Mouse (Mus musculus) MEL (cell line): ENCODE results near the gene Slc36a1. TPM values are rescaled to one million over a fixed set of nuclear protein-coding genes. Genes with fewer than 3 reads are reported as not detected.

Experiments used
- DNase-seq: peaks from one replicate; pipeline ENCODE4 v3.0.0; 2011; ENCODE audit warnings: low read depth, low spot score
- H3K27ac ChIP-seq: 2 replicates; pipeline ENCODE4 v1.5.1; 2012; ENCODE audit warnings: low read depth, mild to moderate bottlenecking, control low read depth, low read length, moderate library complexity; ENCODE audit not compliant: control insufficient read depth
- H3K27me3 ChIP-seq, 2 experiments: fragments of 150-350 bp in 1 of 2; sonication (generic) in 1 of 2; 2 replicates each; pipeline ENCODE4 v1.6.1; 2012; ENCODE audit warnings: low read length in 2 of 2, mild to moderate bottlenecking in 2 of 2, improper control_type of control experiment in 1 of 2, moderate library complexity in 1 of 2; ENCODE audit not compliant: insufficient read depth in 2 of 2, control insufficient read depth in 1 of 2
- H3K36me3 ChIP-seq, 2 experiments: 2 replicates each; pipeline ENCODE4 v1.6.1; 2012 to 2014; ENCODE audit warnings: low read length in 2 of 2, improper control_type of control experiment in 1 of 2, inconsistent platforms in 1 of 2, mild to moderate bottlenecking in 1 of 2; ENCODE audit not compliant: insufficient read depth in 2 of 2, control insufficient read depth in 1 of 2
- H3K4me1 ChIP-seq, 2 experiments: fragments of 150-350 bp in 1 of 2; sonication (generic) in 1 of 2; 2 replicates each; pipeline ENCODE4 v1.6.1; 2012; ENCODE audit warnings: low read length in 2 of 2, improper control_type of control experiment in 1 of 2, mild to moderate bottlenecking in 1 of 2; ENCODE audit not compliant: insufficient read depth in 2 of 2, control insufficient read depth in 1 of 2
- H3K4me3 ChIP-seq, 2 experiments: fragments of 150-350 bp in 1 of 2; sonication (generic) in 1 of 2; 2 replicates each; pipeline ENCODE4 v1.5.1; 2012; ENCODE audit warnings: low read depth in 2 of 2, low read length in 2 of 2, mild to moderate bottlenecking in 2 of 2, moderate library complexity in 2 of 2, control low read depth in 1 of 2, improper control_type of control experiment in 1 of 2; ENCODE audit not compliant: control insufficient read depth in 1 of 2, insufficient read depth in 1 of 2
- H3K79me2 ChIP-seq: 2 replicates; pipeline ENCODE4 v1.6.1; 2012; ENCODE audit warnings: mild to moderate bottlenecking, low read length, moderate library complexity; ENCODE audit not compliant: control insufficient read depth, poor library complexity, insufficient read depth
- H3K9ac ChIP-seq: 2 replicates; pipeline ENCODE4 v1.6.1; 2012; ENCODE audit warnings: low read depth, mild to moderate bottlenecking, control low read depth, low read length, moderate library complexity; ENCODE audit not compliant: control insufficient read depth, poor library complexity, severe bottlenecking
- H3K9me3 ChIP-seq: fragments of 150-350 bp; sonication (generic); replicated peaks from 2 replicates; pipeline ENCODE4 v1.6.1; 2012; ENCODE audit warnings: mild to moderate bottlenecking, low read length, improper control_type of control experiment, moderate library complexity; ENCODE audit not compliant: insufficient read depth
- BHLHE40 ChIP-seq: IDR thresholded peaks from 2 replicates; pipeline ENCODE4 v1.6.1; 2012; ENCODE audit warnings: low read depth, mild to moderate bottlenecking, inconsistent platforms, low read length, improper control_type of control experiment, borderline replicate concordance
- CHD2 ChIP-seq: IDR thresholded peaks from 2 replicates; pipeline ENCODE4 v1.6.1; 2011; ENCODE audit warnings: low read length, improper control_type of control experiment
- E2F4 ChIP-seq: IDR thresholded peaks from 2 replicates; pipeline ENCODE4 v1.6.1; 2011; ENCODE audit warnings: low read depth, low read length, improper control_type of control experiment, borderline replicate concordance
- EP300 ChIP-seq, 2 experiments: IDR thresholded peaks; 2 replicates each; pipeline ENCODE4 v1.6.1; 2011; ENCODE audit warnings: improper control_type of control experiment in 2 of 2, low read length in 2 of 2, low read depth in 1 of 2, mild to moderate bottlenecking in 1 of 2
- GATA1 ChIP-seq: IDR thresholded peaks from 2 replicates; pipeline ENCODE4 v1.6.1; 2011; ENCODE audit warnings: low read depth, low read length, improper control_type of control experiment
- JUND ChIP-seq: IDR thresholded peaks from 2 replicates; pipeline ENCODE4 v1.6.1; 2011; ENCODE audit warnings: low read depth, mild to moderate bottlenecking, improper control_type of control experiment, low read length
- MAFK ChIP-seq: IDR thresholded peaks from 2 replicates; pipeline ENCODE4 v1.6.1; 2011; ENCODE audit warnings: low read depth, mild to moderate bottlenecking, low read length, improper control_type of control experiment, borderline replicate concordance
- MAX ChIP-seq: IDR thresholded peaks from 2 replicates; pipeline ENCODE4 v1.6.1; 2011; ENCODE audit warnings: low read length, improper control_type of control experiment
- MAZ ChIP-seq: IDR thresholded peaks from 2 replicates; pipeline ENCODE4 v1.6.1; 2012; ENCODE audit warnings: low read depth, mild to moderate bottlenecking, inconsistent platforms, low read length, improper control_type of control experiment
- MYB ChIP-seq: IDR thresholded peaks from 2 replicates; pipeline ENCODE4 v1.6.1; 2011; ENCODE audit warnings: mild to moderate bottlenecking, low read depth, low read length, improper control_type of control experiment
- POLR2A ChIP-seq, 2 experiments: IDR thresholded peaks; 2 replicates each; pipeline ENCODE4 v1.6.1; 2011 to 2012; ENCODE audit warnings: low read length in 2 of 2, mild to moderate bottlenecking in 2 of 2, control low read depth in 1 of 2, improper control_type of control experiment in 1 of 2, low read depth in 1 of 2, moderate library complexity in 1 of 2; ENCODE audit not compliant: control insufficient read depth in 1 of 2, insufficient read depth in 1 of 2, poor library complexity in 1 of 2
- RCOR1 ChIP-seq: IDR thresholded peaks from 2 replicates; pipeline ENCODE4 v1.6.1; 2012; ENCODE audit warnings: low read depth, mild to moderate bottlenecking, inconsistent platforms, low read length, improper control_type of control experiment
- SMC3 ChIP-seq: IDR thresholded peaks from 2 replicates; pipeline ENCODE4 v1.6.1; 2011; ENCODE audit warnings: low read depth, low read length, improper control_type of control experiment
- TCF12 ChIP-seq: IDR thresholded peaks from 2 replicates; pipeline ENCODE4 v1.6.1; 2014; ENCODE audit warnings: low read depth, mild to moderate bottlenecking, inconsistent platforms, low read length, improper control_type of control experiment, moderate library complexity
- ZNF384 ChIP-seq: IDR thresholded peaks from 2 replicates; pipeline ENCODE4 v1.6.1; 2012; ENCODE audit warnings: low read depth, mild to moderate bottlenecking, inconsistent platforms, low read length, improper control_type of control experiment
- polyA plus RNA-seq, 2 experiments: library from polyadenylated mRNA; stranded (reverse) in 1 of 2; unstranded in 1 of 2; fragments of >175 nt in 1 of 2; fragments of >200 nt in 1 of 2; gene quantifications; 2 replicates each; pipeline versions ENCODE4 v1.2.1 to v1.2.4; 2012; ENCODE audit warnings: low replicate concordance in 2 of 2, low read depth in 1 of 2; ENCODE audit not compliant: insufficient read length in 2 of 2, insufficient read depth in 1 of 2, missing spikeins in 1 of 2
- total RNA-seq: library from RNA; depleted of rRNA; stranded (reverse); fragments of 300-350 nt; gene quantifications from 2 replicates; pipeline ENCODE4 v1.2.3, GENCODE M21; 2012

The Slc36a1 gene
- total and polyA plus RNA-seq, 3 experiments, result 2.8 to 5.2 TPM; not detected in 1

GRCm38 (mm10) chr11:55209032-55209431, 4.9 kb downstream of the Slc36a1 start:
- peaks cover 11 to 21% of the 10 kb centered on the region in 2 experiments for H3K4me1 ChIP-seq
- peak; percentile 79 for DNase-seq
- no peak overlapping the region for H3K9ac ChIP-seq
- H3K27me3 ChIP-seq, result no peaks in the 10 kb centered on the region
- no peaks in the 10 kb centered on the region for H3K9me3 ChIP-seq
- peak; percentile 98 for TF ChIP-seq ZNF384
- peak; percentile 8; the same call in 1 of the 2 replicates for TF ChIP-seq CHD2
- TF ChIP-seq BHLHE40, result peak; percentile 43; the same call in 1 of the 2 replicates
- peak; percentile 68; the same call in 1 of the 2 replicates for TF ChIP-seq MAZ
- TF ChIP-seq RCOR1, result peak; percentile 41; the same call in 1 of the 2 replicates
- TF ChIP-seq JUND, result no peak
- peak; percentile 45 to 52; a peak in 2 of 4 replicates for TF ChIP-seq EP300 (IDR thresholded peaks at IDR 0.05; ENCODE audit: low read depth in 1 of 2, low read length in 2 of 2)
- TF ChIP-seq MAX, result no peak
- TF ChIP-seq E2F4, result no peak
- TF ChIP-seq POLR2A (IDR thresholded peaks at IDR 0.05; ENCODE audit: control insufficient read depth in 1 of 2, insufficient read depth in 1 of 2, low read depth in 1 of 2, low read length in 2 of 2, poor library complexity in 1 of 2), result no peak
- TF ChIP-seq SMC3, result no peak
- peak; percentile 50; the same call in 1 of the 2 replicates for TF ChIP-seq GATA1
- no peak for TF ChIP-seq TCF12
- peak overlapping the region; percentile 15; the same call in 1 of the 2 replicates for H3K27ac ChIP-seq
- no peak overlapping the region for H3K4me3 ChIP-seq
- H3K79me2 ChIP-seq, result peaks cover 2% of the 10 kb centered on the region; the same call in 1 of the 2 replicates
- peaks cover 0 to 17% of the 10 kb centered on the region in 2 experiments; a peak in 2 of 4 replicates for H3K36me3 ChIP-seq

DNA sequence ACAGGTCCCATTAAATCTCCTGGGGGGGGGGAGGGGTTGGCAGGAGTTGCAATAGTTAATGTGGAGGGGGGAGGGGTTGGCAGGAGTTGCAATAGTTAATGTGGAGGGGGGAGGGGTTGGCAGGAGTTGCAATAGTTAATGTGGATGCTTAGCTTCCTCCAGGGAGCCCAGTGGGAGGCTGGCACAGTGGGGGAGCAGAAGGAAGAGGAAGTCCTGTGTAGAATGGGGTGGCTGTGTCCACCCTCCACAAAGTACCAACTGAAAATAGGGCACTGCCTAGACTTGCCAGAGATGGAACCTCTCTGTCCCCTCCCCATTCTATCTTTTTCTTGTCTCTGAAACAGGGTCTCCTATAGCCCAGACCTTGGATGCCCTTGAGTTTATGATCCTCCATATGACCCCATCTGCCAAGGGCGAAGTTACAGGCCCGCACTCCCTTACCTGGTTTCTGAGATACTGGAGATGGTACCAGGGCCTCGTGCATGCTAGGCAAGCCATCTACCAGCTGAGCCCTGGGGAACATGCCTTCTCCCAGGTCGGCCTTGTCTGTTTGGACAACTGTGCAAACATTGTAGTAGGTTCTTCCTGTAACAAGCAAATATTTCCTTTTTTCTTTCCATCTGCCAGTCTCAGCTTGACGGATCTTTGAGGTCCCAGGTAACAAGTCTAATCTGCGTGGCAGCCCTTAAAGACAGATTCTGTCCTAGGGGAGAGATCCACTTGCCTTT, 5.6 kb downstream of the Slc36a1 start:
- no peaks in the 10 kb centered on the region for H3K27me3 ChIP-seq
- H3K9me3 ChIP-seq, result no peaks in the 10 kb centered on the region
- no peak overlapping the region for H3K9ac ChIP-seq
- TF ChIP-seq EP300 (IDR thresholded peaks at IDR 0.05; ENCODE audit: low read depth in 1 of 2, low read length in 2 of 2), result no peak
- no peak for TF ChIP-seq MYB
- no peak for TF ChIP-seq MAFK
- H3K27ac ChIP-seq, result no peak overlapping the region
- peaks cover 0 to 17% of the 10 kb centered on the region in 2 experiments; a peak in 2 of 4 replicates for H3K36me3 ChIP-seq
- peaks cover 11 to 21% of the 10 kb centered on the region in 2 experiments for H3K4me1 ChIP-seq
- H3K4me3 ChIP-seq, result no peak overlapping the region
- DNase-seq, result peak; percentile 55
- H3K79me2 ChIP-seq, result no peaks in the 10 kb centered on the region
